Mouse (Mus musculus): ENCODE results near the gene Akap13. TPM values are rescaled to one million over a fixed set of nuclear protein-coding genes. Genes with fewer than 3 reads are reported as not detected.

Gene Akap13
- polyA plus RNA-seq, 1 experiment from 2014 or later: 44.6 TPM

- ATAC-seq (ENCODE audit: insufficient read depth): no peak
These were observed 322.7 kb downstream of the Akap13 start for GRCm38 (mm10) chr7:75778053-75778452.

DNA sequence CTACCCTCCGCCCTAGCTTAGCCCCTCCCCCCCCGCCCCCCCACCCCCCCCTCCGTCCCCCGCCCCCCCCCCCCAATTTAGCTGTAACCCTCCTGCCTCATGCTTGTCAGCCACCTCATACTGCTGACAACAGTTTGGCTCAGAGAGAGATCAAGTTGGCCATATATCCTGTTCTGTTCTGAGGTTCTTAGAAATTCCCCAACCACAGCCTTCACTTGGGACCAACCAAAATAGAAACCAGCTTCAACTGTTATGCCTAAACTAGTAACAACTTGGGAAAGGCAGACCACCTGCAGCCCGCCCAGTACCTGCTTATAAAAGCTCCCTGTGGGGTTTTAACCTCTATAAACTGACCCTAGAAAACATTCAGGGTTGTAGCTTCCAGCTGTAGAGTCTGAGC is 325.5 kb downstream of the Akap13 start:
- WGBS: 14% methylated on average over 5 of the region's 5 CpGs
- no peak for ATAC-seq (ENCODE audit: insufficient read depth)
- no peak for TF ChIP-seq CTCF (IDR thresholded peaks at IDR 0.05; ENCODE audit: low read depth)

More at GRCm38 (mm10) chr7:75778053-75778452, 322.7 kb downstream of the Akap13 start:
- Histone ChIP-seq H3K4me3 (ENCODE audit: low read depth, low read length) (no peak overlapping the region), H3K36me3 (ENCODE audit: insufficient read depth) (peaks cover 32% of the 10 kb centered on the region; the same call in 1 of the 2 replicates), H3K27ac (ENCODE audit: low read depth) (no peak overlapping the region), H3K4me2 (no peak overlapping the region), H3K9ac (no peak overlapping the region), H3K27me3 (ENCODE audit: insufficient read depth, low read length) (no peaks in the 10 kb centered on the region), H3K4me1 (ENCODE audit: insufficient read depth) (peaks cover 4% of the 10 kb centered on the region; the same call in 1 of the 2 replicates), H3K9me3 (ENCODE audit: low read depth, low read length) (no peaks in the 10 kb centered on the region)
- WGBS: 86% methylated on average over 2 of the region's 2 CpGs
- no peak for DNase-seq
- no peak for TF ChIP-seq CTCF (IDR thresholded peaks at IDR 0.05; ENCODE audit: low read depth)

DNA sequence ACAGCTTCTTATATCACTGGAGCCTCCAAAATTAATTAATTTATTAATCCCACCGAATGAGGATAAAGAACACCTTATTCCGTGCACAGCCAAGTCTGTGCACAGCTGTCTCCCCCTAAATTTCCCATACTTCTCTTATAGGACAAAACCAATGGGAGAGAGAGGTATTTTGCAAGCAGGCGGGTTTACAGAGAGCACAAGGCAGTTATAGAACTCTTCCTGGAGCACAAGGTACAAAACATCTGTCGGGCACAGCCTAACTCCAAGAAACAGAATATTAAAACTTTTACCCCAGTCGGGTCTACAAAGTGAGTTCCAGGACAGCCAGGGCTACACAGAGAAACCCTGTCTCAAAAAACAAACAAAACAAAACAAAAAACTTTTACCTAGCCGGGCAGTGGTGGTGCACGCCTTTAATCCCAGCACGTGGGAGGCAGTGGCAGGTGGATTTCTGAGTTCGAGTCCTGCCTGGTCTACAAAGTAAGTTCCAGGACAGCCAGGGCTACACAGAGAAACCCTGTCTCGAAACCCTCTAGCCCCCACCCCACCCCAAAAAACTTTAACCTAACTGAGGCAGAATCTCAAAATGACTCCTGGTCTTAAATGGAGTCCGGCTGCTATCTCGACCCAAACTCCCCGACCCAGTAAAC is 326.1 kb downstream of the Akap13 start:
- H3K36me3 ChIP-seq (ENCODE audit: insufficient read depth): peaks cover 18% of the 10 kb centered on the region; the same call in 1 of the 2 replicates
- peak; percentile 28 for ATAC-seq (ENCODE audit: insufficient read depth)
- DNase-seq: peak; percentile 22
- 5% methylated on average over 13 of the region's 13 CpGs for WGBS
- H3K4me1 ChIP-seq (ENCODE audit: insufficient read depth): peaks cover 4% of the 10 kb centered on the region; the same call in 1 of the 2 replicates
- no peaks in the 10 kb centered on the region for H3K9me3 ChIP-seq (ENCODE audit: low read depth, low read length)
- H3K4me3 ChIP-seq (ENCODE audit: low read depth, low read length): peak overlapping the region; percentile 64
- H3K9ac ChIP-seq: peak overlapping the region; percentile 68
- H3K27me3 ChIP-seq (ENCODE audit: insufficient read depth, low read length): no peaks in the 10 kb centered on the region
- TF ChIP-seq CTCF (IDR thresholded peaks at IDR 0.05; ENCODE audit: low read depth): no peak
- H3K27ac ChIP-seq (ENCODE audit: low read depth): no peak overlapping the region
- peak overlapping the region; percentile 66 for H3K4me2 ChIP-seq

More for the DNA sequence above, 325.5 kb downstream of the Akap13 start:
- peak overlapping the region; percentile 64 for H3K4me3 ChIP-seq (ENCODE audit: low read depth, low read length)
- peak overlapping the region; percentile 66 for H3K4me2 ChIP-seq
- H3K9me3 ChIP-seq (ENCODE audit: low read depth, low read length): no peaks in the 10 kb centered on the region
- no peaks in the 10 kb centered on the region for H3K27me3 ChIP-seq (ENCODE audit: insufficient read depth, low read length)
- H3K36me3 ChIP-seq (ENCODE audit: insufficient read depth): peaks cover 24% of the 10 kb centered on the region; the same call in 1 of the 2 replicates
- no peak for DNase-seq
- H3K27ac ChIP-seq (ENCODE audit: low read depth): no peak overlapping the region
- peaks cover 4% of the 10 kb centered on the region; the same call in 1 of the 2 replicates for H3K4me1 ChIP-seq (ENCODE audit: insufficient read depth)
- H3K9ac ChIP-seq: peak overlapping the region; percentile 68

- WGBS: 11% methylated on average over 36 of the region's 36 CpGs
- no peak overlapping the region for H3K27ac ChIP-seq (ENCODE audit: low read depth)
These were observed 326.8 kb downstream of the Akap13 start for GRCm38 (mm10) chr7:75781948-75782722.

DNA sequence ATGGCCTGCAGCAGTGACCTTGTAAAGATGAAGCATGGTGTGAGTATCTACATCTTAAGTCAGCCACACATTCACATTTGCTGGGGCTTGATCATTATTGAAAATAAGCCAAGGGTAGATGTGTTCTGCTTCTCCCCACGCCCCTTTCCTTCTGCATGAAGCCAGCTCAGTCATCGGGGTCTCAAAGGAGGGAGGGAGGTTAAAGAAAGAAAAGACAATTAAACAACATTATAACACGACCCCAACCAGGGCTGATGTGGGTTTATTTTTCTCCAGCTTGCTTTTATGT is 327.3 kb downstream of the Akap13 start:
- no peak for DNase-seq
- 46% methylated on average over 3 of the region's 3 CpGs for WGBS
- no peak for TF ChIP-seq CTCF (IDR thresholded peaks at IDR 0.05; ENCODE audit: low read depth)
- no peak overlapping the region for H3K4me3 ChIP-seq (ENCODE audit: low read depth, low read length)
- H3K9me3 ChIP-seq (ENCODE audit: low read depth, low read length): no peaks in the 10 kb centered on the region
- peaks cover 4% of the 10 kb centered on the region; the same call in 1 of the 2 replicates for H3K4me1 ChIP-seq (ENCODE audit: insufficient read depth)
- peak overlapping the region; percentile 66 for H3K4me2 ChIP-seq
- no peak overlapping the region for H3K9ac ChIP-seq
- peaks cover 7% of the 10 kb centered on the region; the same call in 1 of the 2 replicates for H3K36me3 ChIP-seq (ENCODE audit: insufficient read depth)
- ATAC-seq (ENCODE audit: insufficient read depth): no peak
- H3K27me3 ChIP-seq (ENCODE audit: insufficient read depth, low read length): no peaks in the 10 kb centered on the region
- H3K27ac ChIP-seq (ENCODE audit: low read depth): no peak overlapping the region

More at GRCm38 (mm10) chr7:75781948-75782722, 326.8 kb downstream of the Akap13 start:
- TF ChIP-seq CTCF (IDR thresholded peaks at IDR 0.05; ENCODE audit: low read depth): 0 out of 2 replicates have a peak, but pooled peaks have one; percentile 10
- Histone ChIP-seq H3K4me3 (ENCODE audit: low read depth, low read length) (peak overlapping the region; percentile 64), H3K9me3 (ENCODE audit: low read depth, low read length) (no peaks in the 10 kb centered on the region), H3K36me3 (ENCODE audit: insufficient read depth) (peaks cover 11% of the 10 kb centered on the region; the same call in 1 of the 2 replicates), H3K4me1 (ENCODE audit: insufficient read depth) (peaks cover 4% of the 10 kb centered on the region; the same call in 1 of the 2 replicates), H3K4me2 (peak overlapping the region; percentile 66), H3K9ac (peak overlapping the region; percentile 68), H3K27me3 (ENCODE audit: insufficient read depth, low read length) (no peaks in the 10 kb centered on the region)
- ATAC-seq (ENCODE audit: insufficient read depth) (peak; percentile 96), DNase-seq (peak; percentile 98)

DNA sequence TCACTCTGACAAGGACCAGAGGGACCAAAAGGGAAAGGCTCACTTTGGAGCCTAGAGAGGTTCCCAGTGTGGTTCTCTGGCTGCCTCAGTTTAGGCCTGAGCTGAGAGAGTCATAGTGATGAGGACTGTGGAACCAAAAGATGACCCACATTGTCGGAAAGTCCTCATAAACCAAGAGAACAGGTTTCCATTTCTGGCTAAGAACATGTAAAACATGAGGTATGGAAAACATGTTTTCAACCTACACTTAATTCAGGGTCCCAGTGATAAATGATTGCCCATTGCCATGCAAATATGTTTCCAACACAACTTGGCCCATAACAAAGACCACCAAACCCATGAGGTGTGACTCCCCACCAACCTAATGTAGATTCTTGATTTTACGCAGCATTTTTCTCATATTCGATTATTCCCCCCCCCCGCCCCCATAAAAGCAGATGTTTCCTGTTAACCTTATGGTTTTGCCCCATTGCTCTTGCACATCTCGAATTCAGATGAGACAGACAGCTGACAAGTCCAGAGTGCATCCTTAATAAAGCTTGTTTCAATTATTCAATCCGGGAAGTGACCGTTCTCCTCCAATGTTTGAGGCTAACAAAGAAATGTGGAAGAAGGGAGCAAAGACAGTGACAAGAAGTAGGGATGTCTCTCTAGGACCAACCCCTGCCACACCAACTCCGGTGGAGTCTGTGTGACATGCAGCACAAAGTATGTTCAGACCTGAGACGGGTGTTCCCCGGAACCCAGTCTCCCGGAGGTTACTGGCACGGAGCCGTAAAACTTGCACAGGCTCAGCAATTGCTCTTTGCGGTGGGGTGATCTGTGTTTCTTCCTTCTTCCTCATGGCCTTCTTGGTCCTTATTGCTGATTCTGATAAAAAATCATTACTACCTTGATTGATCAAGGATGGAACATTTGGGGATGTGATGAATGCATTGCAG is 330.3 kb downstream of the Akap13 start:
- Histone ChIP-seq H3K9ac (no peak overlapping the region), H3K27ac (ENCODE audit: low read depth) (no peak overlapping the region), H3K9me3 (ENCODE audit: low read depth, low read length) (no peaks in the 10 kb centered on the region), H3K27me3 (ENCODE audit: insufficient read depth, low read length) (no peaks in the 10 kb centered on the region), H3K4me3 (ENCODE audit: low read depth, low read length) (no peak overlapping the region), H3K36me3 (ENCODE audit: insufficient read depth) (no peaks in the 10 kb centered on the region), H3K4me1 (ENCODE audit: insufficient read depth) (peaks cover 4% of the 10 kb centered on the region; the same call in 1 of the 2 replicates), H3K4me2 (no peak overlapping the region)
- 90% methylated on average over 14 of the region's 14 CpGs for WGBS
- ATAC-seq (ENCODE audit: insufficient read depth) (no peak), DNase-seq (no peak)
- TF ChIP-seq CTCF (IDR thresholded peaks at IDR 0.05; ENCODE audit: low read depth): no peak

All from lung, embryonic 14.5 days (tissue).